Mouse (Mus musculus) testis, postnatal 14 days (tissue): Measurements from ENCODE around the gene Vwf.
A peak's percentile ranks its signal among the peaks of the same experiment; 100 is the strongest.

Experiments used
- DNase-seq: peaks from one replicate; pipeline ENCODE4 v3.0.0; 2021; ENCODE audit warnings: low spot score

Vwf gene

DNA sequence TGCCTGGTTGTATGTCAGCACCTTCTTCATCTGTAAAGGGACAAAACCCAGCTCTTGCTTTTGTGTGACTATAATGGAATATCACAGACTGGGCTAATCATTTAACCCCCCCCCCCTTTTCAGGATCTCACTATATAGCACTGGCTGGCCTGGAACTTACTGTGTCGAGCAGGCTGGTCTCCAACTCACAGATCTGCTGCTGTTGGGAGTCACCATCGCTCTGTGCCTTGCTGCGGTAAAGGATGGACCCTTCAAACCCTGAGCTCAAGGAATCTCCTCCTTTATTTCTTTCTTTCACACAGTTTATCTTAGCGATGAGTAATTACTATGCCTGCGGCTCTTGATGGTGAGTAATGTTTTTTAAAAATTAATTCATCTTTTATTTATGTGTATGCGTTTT, at the start of gene Vwf:
Vwf (plus strand) TSS at position 301 of the 400 bp plus-strand sequence.
- DNase-seq, result no peak

DNA sequence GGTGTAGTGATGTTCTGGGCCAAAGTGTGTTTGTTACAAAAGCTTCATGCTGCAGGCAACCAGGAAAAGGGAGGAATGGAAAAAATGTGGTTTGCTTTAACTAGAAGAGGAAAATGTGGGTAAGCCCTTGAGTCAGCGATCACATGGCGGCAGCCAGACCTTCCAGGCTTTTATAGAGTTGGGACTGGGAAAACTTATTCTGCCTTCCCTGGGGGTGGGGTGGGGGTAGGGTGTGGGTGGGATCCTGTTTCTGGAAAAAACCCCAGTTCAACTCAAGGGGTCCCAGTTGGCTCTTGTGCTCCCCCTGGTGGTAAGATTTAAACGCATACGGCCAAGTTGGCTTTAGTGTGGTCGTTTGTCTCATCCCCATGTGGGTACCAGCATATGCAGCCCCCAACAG, 48.5 kb upstream of the Vwf start:
- no peak for DNase-seq

DNA sequence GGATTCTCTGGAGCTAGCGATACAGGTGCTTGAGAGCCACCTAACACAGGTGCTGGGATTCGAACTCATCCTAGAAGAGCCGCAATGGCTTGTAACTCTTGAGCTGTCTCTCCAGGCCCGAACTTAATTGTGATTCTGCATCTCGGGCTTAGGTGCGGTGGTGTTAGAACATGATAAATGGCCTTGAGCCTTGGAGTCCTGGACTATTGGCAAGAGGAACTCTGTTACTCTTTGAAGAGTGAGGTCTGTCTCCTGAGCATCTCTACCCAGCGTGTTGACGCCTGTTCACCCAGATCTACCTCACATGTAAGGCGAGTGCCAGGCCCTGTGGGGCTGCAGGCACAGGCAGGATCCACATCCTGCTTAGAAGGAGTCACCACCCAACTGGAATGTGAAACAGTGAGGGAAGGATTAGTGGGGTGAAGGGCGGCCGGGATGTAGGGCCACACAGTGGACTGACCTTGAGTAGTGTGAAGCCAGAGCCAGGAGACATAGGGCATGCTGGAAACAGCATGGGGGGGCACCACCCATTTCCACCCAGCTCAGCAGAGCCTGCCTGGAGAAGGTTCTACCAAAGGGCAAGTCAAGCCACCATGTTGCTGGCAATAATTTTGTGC, 43.3 kb upstream of the Vwf start:
- DNase-seq, result no peak

DNA sequence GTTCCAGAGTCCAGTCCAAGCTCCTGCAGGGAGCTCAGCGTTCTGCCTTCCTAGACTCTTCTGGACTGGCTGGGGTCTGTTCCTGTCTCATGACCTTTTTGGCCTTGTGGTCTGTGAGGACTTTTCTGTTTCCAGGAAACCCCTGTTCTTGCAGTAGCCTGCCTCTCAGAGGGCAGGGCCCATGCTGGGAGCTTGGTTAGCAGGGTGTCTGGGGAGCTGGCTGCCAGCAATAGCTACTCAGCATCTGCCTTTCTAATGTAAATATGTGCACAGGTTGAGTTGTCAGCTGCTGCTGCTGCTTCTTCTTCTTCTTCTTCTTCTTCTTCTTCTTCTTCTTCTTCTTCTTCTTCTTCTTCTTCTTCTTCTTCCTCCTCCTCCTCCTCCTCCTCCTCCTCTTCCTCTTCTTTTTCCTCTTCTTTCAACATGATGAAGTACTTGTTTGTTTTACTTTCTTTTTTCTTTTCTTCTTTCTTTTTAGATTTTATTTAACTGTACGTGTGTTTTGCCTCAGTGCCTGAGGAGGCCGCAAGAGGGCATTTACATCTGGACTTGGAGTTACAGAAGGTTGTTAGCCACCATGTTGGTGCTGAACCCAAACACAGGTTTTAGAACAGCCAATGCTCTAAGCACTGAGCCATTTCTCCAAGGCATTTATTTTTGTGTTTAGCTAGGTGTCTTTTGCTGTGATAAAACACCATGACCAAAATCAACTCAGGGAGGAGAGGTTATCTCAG, 41.8 kb upstream of the Vwf start:
- no peak for DNase-seq

DNA sequence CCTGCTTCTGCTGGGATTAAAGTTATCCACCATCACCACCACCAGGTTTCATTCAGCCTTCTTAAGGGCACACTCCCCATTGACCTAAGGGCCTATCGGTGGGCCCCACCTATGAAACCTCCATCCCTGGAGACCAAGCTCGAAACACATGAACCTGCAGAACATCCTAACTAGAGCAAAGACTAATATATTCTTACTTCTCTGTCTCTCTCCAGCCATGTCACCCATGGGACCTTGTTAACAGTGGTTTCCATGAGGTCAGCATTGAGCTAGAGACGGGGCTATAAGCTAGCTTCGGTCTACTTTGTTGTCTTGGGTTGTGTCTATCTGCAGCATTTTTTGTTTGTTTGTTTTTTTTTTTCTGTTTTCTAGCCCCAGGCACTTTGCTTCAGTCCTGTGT, 40.1 kb upstream of the Vwf start:
- DNase-seq, result no peak

DNA sequence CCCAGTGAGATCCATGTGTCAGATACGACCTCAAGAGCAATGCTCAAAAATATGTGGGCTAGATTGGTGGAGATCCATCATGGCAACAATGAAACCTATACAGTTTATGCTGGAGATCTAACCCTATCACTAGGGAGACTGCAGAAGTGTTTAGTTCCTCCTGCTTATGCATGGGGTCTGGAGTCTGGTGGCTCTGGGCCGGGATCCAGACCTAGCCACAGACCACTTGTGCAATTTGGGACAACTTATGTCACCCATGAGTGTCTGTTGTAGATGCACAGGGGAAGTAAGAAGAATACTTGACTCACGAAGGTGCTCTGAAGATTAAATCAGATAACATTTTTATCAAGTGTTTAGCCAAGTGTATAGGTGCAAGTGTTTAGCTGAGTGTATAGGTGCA, 36.8 kb upstream of the Vwf start:
- DNase-seq, result no peak

DNA sequence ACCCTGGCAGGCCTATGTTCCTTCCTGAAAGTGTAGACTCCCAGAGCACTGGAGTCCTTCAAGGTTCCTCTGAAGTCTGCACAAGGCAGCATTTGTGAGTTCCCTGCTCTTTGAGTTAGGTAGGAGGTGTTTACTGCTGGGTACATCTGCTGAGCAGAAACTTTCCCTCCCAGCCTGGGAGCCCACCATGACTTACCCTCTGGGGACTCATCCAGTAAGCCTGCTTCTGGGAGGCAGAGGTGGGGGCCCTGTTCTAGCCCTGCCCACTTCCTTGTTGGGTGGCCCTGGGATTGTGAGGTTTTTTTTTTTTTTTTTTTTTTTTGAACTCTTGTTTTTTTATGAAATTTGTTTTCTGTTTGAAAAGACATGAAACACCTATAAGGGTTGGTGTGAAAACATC, 35.9 kb upstream of the Vwf start:
- no peak for DNase-seq

DNA sequence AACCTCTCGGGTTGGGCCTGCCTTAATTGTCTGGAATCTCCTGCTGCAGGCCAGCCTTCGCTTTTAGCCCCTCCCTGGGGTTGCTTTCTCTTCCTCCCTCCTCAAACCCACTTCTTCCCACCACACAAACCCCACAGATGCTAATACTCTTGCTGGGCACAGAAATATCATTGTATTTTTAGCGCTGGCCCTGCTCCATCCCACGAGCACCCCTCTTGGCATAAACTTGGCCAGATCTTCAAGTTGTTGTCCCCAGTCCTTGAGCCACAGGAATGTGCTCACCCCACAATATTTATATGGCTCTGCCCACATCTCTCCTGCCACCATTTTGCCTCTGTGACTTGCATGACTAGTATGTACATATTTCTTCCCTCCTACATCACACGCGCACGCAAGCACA, 35.4 kb upstream of the Vwf start:
- no peak for DNase-seq

DNA sequence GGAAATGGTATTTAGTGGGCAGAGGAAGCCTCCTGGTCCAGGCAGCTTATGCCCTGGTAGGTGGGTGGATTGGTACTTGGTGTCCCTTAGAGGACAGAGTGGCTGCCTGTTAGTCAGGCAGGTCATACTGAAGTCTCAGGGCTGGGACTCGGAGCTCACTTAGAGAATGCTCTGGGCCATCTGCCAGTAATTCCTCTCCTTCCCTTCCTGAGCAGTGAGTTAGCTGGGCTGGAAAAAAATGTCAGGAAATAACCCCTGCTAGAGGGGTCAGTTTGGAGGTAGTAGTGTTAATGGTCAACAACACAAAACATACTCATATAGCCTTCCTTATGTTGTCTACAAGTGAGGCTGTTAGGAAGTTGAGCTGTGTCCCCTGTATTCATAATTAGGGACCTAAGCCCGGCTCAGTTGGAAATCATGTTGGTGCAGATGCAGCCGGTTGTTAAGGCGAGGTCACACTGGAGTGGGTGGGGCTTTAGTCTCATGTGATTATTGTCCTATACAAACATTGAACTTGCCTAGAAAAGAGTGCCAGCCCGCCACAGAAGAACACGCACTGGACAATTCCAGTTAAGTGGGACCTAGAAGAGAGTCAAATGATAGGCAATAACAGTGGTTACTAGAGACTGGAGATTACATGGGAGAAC, 33.5 kb upstream of the Vwf start:
- DNase-seq, result peak; percentile 38

DNA sequence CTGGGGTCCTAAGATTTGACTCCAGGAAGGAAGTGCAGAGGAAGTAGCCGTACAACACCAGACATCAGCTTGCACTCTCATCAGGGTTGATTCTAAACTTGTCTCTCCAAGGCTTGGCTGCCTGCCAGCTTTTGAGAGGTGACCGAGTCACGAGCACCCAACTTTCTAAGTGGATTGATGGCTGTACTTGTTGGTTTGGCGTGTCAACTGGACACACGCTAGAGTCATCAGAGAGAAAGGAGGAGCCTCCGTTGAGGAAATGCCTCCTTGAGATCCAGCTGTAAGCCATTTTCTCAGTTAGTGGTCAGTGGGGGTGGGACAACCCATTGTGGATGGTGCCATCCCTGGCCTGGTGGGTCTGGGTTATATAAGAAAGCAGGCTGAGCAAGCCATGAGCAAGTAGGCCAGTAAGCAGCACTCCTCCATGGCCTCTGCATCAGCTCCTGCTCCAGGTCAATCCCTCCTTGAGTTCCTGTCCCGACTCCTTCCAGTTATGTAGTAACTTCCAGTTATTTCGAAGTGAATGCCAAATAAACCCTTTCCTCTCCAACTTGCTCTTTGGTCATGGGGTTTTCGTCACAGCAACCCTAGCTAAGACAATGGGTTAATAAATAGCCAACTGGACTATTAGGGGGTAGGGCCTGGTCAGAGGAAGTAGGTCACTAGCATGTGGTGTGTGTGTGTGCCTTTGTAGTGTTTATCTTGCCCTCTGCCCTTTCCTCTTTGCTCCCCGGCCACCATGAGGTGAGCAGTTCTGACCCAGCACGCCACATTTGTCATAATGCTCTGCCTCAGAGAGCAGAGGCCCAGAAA, 30.9 kb upstream of the Vwf start:
- DNase-seq, result no peak

DNA sequence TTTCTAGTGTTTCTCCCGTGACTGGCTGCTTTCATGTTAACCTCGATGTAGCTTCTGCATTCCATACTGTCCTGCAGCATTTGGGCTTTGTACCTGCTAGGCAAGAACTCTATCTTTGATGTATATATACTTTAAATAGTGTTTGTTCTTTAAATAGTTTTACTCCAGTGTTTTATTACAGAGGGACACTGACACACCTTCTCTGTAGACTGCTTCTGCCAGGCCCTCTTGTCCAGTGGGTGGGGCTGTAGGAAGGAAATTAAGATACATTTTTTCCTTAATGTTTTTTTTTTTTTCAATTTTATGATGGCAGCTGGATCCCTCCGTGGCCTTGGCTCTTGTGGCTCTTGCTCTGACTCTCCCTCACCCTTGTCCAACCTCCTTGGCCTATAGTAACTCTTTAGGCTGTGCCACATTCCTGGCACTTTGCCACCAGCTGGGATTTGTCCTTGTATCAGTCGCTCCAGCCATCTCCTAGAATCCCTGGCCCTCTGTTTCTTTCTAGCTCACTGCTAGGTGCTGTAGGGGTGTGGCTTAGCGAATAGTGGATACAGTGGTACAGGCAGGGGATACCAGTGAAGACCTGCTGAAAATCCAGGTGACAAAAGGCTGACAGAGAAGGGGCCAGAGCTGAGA, 24.9 kb upstream of the Vwf start:
- no peak for DNase-seq

DNA sequence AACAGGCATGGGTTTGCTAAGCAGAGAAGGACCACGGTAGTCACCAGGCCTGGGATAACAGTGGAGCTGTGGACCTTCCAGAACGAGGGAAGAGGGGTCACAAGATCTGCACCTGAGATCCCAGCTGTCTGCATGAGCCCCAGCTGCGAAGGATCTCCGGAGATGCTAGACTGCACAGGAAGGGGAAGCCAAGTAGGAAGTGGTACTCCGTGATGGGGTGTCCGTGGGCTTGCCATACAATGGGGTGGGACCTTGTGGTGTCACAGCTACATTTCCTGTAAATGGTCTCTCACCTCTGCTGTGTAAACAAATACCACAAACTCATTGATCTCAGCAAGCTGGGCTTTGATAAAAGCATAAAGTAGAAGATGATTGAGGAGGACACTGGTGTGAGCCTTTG, 22.5 kb upstream of the Vwf start:
- no peak for DNase-seq

DNA sequence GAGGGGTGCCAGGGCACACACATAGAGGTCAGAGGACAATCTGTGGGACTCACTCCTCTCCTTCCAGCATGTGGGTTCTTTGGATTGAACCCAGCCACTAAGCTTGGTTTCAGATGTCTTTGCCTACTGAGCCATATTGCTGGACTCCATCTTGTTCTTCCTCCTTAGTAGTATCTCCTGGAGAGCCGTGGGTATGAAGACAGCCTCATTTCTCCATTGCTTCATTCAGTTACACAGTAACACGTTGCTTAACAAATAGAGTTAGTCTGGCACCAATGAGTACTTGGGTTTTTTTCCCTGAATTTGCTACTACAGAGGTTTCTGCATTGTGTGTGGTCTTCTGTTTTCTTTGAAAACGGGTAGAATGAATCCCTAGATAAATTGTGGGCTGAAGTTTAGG, 20.5 kb upstream of the Vwf start:
- DNase-seq, result no peak

DNA sequence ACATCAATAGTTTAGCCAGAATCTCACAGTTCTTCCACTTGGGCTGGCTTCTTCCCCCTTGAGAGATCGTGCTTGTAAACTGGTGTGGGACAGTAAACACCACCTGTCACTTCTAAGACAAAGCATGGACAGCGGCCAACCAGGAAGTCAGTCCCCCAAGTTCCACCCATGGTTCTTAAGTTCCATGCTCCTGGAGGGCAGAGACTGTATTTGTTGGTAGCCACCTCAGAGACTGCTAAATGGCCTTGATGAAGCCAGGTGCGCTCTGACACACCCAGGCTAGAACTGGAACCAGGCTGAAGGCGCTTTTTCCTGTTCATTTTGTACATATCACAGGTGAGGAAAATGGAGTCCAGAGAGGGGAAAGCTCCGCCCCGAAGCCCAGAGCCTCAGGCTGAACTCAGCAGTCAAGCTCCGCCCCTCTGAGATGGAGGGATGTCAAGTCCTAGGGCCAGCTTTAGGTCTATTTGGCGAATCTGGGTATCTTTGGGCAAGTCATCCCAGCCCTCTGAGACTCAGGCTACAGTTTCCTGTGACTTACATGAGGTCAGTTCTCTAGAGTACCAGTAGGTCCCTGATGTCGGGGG, 17.9 kb upstream of the Vwf start:
- DNase-seq, result no peak

DNA sequence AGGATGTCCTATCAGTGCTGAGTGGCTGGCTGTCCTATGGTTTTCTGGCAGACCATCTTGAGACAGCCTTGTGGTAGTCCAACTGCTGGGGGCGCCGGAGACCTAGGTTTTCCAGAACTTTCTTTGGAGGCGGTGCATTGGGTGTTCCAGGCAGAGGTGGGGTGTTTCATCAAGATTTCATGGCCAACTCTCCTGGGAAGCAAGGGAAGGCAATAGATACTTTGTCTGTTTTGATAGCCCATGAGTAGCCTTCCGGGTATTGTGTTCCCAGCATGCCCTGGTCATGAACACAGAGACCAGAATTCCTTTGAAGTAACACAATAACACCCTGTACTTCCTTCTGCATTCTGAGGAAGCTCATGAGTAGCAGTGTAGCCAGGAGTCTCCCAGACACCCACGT, 17.1 kb upstream of the Vwf start:
- DNase-seq, result no peak

DNA sequence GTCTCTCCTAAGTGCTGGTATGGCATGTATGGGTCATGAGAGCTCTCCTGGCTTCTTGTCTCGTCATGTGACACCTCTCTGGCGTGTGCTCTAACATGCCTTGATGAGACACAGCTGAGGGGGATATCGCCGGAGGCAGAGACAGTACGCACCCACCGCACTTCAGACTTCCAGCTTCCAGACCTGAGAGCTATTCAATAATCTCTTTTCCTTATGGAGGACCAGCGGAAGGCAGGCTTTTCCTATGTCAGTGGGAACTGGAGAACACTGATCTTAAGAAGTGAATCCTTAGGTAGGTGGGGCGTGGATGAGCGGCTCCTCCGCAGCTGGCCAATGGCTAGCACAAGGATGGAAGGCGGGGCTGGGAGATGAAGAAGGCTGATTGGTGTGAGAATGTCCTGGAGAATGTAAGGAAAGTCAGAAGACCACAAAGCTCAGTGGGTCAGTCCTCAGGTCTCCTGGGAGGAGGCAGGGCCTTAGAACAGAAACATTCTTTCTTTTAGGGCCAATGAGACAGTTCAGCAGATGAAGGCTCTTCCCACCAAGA, 13.4 kb upstream of the Vwf start:
- no peak for DNase-seq

DNA sequence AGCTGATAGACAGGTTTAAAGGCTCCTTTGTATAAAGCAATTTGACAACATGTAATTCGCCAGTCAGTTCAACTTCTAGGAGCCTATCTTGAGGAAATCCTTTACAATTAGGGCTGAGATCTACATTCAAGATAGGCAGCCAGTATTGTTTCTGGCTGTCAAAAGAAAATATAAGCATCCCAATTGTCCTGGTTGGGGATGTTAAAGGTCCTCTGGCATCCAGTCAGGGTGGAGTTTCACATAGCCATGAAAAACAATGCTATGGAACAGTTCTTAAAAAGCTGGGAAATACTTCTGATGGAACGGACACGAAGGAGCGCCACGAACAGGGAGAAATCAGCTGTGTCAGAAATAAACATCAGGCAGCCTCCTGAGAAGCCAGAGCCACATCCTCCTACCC, 11.6 kb upstream of the Vwf start:
- DNase-seq, result no peak

DNA sequence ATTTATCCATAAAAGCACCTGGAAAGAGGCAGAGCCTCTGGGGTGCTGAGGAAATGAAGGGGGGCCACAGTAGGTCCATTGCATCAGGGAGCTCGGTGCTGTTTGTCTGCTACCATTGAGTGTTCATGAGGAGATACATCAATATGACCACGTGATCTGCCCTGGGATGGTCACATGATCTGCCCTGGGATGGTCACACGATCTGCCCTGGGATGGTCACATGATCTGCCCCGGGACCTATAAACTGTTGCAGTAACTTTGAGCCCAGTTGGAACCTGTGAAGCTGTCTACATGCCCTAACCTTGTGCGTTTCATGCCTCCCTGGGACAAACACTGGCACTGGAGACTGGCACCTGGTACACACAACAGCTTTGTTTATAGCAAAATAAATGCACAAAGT, 8.1 kb upstream of the Vwf start:
- DNase-seq, result no peak

DNA sequence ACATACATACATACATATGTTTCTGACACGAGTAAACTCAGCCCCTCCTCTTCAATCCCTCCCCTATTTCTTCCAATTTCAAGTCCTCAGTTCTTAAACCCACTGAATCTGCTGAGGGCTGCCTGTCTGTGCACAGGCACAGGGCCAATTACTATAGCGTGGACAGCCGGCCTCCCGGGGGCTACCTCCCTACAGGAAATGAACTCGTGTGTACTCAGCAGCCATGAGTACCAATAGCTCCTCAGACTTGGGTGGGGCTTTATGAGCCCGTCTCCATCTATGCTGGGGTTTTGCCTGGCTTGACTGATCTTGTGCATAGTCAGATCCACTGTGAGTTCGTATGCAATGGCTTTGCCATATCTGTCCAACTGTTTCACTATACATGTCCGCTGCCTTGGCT, 7.2 kb upstream of the Vwf start:
- DNase-seq, result no peak

DNA sequence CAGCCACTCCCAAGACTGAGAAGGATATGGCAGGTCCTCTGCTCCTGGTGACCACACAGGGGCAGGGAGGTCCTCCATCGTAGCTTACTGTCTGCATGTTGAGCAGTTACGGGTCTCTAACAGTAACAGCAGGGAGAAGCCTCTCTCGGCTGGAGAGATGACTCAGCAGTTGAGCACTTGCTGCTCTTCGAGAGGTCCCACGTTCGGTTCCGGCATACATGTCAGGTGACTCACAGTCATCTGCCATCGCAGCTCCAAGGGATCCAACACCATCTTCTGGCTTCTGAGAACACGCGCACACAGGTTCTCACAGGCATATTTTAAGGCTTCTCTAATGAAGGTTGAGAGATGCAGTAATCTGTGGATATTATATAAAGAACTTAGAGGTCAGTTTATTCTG, 6.4 kb upstream of the Vwf start:
- no peak for DNase-seq

DNA sequence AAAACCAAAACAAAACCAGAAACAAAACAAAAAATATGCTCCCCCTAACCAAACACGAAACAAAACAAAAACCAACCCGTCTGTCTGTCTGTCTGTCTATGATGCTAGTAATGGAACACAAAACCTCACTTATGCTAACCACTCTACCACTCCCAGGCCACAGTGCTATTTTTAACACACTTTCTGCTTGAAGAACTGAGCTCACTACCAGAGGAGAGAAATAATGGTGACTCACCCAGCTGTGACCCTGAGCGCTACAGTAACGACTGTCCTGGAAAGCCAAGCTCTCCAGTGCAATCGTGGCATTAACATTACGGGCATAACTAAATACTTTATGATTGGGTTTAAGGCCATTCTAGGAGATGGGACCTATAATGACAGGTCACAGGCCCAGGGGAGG, 5.7 kb upstream of the Vwf start:
- no peak for DNase-seq

DNA sequence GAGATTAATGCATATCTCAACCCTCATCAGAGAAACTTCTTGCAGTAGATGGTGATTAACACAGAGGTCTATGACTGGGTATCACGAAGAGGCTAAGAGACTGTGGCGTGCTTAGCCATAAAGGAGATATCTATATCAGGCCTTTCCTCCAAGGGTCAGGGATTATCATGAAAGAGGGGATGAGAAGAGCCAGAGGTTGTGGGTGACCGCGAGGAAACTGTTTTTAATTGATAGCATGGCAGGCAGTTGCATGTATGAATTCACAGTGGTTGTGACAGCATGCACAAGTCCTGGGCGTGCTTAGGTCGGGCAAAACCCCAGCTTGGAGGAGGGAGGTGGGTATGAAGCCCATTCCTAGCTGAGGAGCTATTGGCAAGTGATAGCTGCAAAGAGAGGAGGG, 5.3 kb upstream of the Vwf start:
- no peak for DNase-seq
